Mouse (Mus musculus): ENCODE measurements around the gene Gopc.
"Not testable (repeated sequence)": the region's sequence is repeated elsewhere in the genome, so short reads cannot be mapped to it uniquely, and the experiment has no call there.

Gopc gene

DNA sequence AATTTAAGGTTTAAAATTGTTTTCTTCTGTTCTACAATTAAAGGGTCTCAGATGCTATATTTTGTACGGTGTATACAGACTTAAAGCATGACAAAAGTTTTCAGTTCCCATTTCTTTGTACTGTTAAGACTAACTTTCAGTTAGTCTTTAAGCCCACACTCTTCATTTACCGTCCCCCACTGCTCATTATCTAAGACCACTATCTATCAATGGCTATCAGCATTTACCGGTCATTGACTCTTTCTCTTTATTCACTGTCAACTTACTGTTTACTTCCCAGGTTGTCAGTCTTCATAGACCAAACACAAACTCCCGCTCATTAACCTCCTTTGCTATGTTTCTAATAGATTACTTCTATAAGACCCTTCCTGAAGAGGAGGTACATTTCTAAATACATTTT lies 5.3 kb upstream of the Gopc start:
- no peak for DNase-seq (ENCODE audit: low read depth, low spot score)

GRCm38 (mm10) chr10:52384823-52385610 lies 3.1 kb upstream of the Gopc start:
- no peak for DNase-seq (ENCODE audit: low read depth, low spot score)

DNA sequence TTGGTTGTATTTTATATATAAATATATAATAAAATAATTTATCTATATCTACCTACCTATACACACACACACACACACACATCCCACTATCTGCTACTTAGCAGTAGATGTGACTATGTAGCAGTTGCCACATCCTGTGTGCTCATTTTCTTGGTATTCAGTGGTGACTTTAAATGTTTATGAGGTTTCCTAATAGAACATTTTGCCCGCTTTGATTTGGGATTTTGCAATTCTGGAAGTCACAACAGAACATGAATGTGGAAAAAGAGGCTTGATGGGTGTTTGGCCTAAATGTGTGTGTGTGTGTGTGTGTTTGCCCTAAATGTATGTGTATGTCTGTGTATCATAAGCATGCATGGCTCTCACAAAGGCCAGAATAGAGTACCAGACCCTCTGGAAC lies 1.6 kb upstream of the Gopc start:
- no peak for DNase-seq (ENCODE audit: low read depth, low spot score)

GRCm38 (mm10) chr10:52383022-52383421 lies 1.1 kb upstream of the Gopc start:
- DNase-seq (ENCODE audit: low read depth, low spot score): no peak

GRCm38 (mm10) chr10:52381321-52381801 lies 563 bp downstream of the Gopc start:
- no peak for DNase-seq (ENCODE audit: low read depth, low spot score)

GRCm38 (mm10) chr10:52377813-52378212 lies 4.1 kb downstream of the Gopc start:
- no peak for DNase-seq (ENCODE audit: low read depth, low spot score)

DNA sequence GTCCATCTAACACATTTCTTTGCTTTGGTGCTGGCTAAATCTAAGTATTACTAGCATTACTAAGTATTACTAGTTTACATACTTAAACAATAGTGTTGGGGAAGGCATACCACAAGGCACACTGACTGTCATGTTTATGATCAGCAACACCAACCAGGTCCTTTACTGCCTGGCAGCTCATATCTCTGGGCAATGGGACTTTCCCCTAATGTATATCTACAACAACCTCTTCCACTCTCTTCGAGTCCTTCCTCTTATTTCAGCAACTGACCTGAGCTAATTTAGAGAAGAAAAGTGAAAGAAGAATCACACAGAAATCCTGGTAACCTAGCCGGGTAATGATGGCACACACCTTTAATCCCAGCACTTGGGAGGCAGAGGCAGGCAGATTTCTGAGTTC lies 5.5 kb downstream of the Gopc start:
- DNase-seq (ENCODE audit: low read depth, low spot score): no peak

- no peak for DNase-seq (ENCODE audit: low read depth, low spot score)
These were observed 7.3 kb downstream of the Gopc start for GRCm38 (mm10) chr10:52374651-52375050.

DNA sequence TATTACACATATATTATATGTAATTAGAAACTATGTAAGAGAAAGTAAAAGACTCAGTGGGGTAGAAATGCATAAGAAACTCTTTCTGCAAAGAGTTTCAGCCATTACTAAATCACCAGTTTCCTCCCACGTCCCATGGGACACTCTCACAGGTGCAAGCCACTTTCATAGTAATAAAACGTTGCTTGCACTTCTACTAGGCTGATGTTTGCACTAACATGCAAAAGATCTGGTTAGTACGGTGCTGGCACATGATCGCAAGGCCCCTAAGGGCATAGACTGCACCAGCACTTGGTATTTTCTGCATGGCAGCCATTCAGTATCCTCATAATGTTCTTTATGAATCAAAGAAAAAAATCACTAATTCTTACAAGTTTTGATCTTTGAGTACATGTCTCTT lies 8.1 kb downstream of the Gopc start:
- no peak for DNase-seq (ENCODE audit: low read depth, low spot score)

DNA sequence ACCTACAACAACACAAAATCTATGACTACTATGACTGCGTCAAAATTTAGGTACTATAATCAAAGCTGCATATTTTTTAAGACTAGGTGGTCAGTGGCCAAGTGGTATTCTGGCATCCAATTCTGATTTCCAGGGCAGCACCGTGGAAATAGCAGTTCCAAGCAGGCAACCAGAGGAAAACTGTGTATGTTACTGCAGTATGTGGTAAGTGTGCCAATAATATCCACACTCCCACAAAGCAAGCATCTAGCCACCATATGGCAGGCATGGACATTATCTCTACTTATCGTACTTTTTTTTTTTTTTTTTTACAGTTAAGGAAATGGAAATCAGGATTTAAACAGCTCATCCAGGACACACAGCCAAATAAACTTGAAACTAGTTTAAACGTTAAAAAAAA lies 13.5 kb downstream of the Gopc start:
- DNase-seq (ENCODE audit: low read depth, low spot score): peak; percentile 51

DNA sequence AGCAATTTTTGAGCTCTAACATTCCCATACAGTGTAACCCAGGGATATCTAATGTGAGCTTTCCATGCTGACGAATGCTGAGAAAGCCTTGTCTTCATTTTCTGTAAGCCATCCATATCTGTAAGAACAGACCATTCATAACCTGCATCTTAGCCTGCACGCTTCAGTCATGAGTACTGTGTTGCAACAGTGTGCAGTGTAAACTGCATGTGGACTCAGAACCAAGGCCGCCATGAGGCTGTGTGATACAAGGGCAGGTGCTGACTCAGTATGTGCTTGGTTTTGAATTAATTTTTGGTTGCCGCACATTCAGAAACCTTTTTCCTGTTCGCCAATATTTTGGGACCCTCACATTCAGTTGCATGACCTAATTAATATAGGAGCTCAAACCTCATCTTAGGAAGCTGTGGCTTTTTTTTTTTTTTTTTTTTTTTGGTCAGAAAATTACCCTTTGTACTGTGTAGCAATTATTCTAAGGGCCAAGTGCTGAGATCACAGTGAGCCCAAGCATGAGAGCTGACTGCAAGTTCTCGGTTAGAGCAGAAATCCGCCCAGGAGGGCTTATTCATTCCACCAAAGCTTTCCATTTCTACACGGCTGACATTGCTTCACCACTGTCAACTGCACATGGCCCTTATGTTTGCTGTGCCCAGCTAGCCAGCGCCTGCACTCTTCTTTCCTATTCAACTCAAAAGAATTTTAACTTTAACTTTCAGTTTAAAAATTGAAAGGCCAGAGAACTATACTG lies 20.9 kb downstream of the Gopc start:
- no peak for DNase-seq (ENCODE audit: low read depth, low spot score)

DNA sequence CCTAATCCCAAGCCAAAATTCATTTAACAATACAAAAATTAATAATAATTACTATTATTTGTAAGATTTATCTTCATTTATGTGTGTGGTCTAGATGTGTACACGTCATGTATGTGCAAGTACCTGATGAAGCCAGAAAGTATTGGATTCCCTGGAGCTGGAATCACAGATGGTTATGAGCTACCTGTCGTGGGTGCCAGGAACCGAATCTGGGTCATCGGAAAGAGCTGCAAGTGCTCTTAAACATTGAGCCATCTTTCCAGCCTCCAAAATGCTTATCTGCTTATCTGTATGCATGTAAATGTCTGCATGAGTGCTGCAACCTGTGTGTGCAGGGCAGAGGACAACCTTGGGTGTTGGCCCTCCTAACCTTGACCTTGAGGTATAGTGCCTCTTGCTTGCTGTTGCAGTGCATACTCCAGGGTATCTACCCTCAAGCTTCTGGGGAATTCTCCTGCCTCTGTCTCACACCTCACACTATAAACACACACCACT lies 21.6 kb downstream of the Gopc start:
- DNase-seq (ENCODE audit: low read depth, low spot score): no peak

GRCm38 (mm10) chr10:52358467-52358866 lies 23.5 kb downstream of the Gopc start, which contains the start of gene Gm26741:
TSS of gene Gm26741 (plus strand) at chr10:52358767.
- no peak for DNase-seq (ENCODE audit: low read depth, low spot score)

DNA sequence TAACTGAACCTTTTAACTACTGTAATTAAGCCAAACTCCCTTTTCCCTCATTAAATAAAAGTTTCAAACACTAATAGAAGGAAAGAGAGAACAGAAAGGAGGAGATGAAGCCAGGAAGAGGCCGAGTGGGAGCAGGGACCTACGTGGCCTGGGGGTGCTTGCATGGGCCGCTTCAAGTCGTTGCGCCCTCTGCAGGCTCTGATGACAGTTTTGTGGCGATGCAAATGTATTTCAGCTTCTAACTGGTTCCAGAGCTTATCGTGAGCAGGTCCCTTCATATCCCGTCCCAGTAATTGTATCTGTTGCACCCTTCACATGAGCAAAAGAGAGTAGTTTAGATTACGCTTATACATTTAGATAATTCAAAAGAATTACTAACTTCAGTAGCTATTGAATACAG lies 28.7 kb downstream of the Gopc start:
- no peak for DNase-seq (ENCODE audit: low read depth, low spot score)

- not testable (repeated sequence) for DNase-seq (ENCODE audit: low read depth, low spot score)
These were observed 38.6 kb downstream of the Gopc start for GRCm38 (mm10) chr10:52343324-52343723.

DNA sequence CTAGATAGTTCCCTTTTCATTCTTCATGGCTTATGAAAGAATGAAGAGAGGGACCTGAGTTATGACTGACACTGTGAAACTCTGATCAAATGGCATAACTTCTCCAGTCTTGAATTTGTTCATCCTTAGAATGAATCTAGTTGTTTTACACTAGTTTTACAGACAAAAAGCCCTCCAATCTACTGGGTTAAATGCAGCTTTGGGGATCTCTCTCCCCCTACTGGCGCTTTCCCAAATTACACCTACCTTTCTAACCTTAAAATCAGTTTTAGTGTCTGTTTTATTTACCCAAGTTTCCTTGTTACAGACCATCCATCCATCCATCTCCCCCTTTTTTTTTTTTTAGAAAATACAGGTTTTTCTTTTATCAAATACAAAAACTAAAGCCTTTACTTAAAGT lies 50.9 kb downstream of the Gopc start:
- DNase-seq (ENCODE audit: low read depth, low spot score): peak; percentile 26

DNA sequence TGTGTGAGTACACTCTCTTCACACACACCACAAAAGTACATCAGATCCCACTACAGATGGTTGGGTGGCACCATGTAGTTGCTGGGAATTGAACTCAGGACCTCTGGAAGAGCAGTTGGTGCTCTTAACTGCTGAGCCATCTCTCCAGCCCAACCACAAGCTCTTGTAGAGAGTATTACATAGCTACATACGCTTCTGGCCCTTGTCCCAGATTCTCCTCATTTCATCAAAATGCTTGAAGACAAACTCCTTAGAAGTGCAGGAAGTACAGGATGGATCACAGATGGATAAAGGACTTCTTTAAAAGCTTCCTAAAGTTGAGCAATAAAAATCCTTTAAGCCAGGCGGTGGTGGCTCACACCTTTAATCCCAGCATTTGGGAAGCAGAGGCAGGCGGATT lies 60.0 kb downstream of the Gopc start:
- DNase-seq (ENCODE audit: low read depth, low spot score): no peak

DNA sequence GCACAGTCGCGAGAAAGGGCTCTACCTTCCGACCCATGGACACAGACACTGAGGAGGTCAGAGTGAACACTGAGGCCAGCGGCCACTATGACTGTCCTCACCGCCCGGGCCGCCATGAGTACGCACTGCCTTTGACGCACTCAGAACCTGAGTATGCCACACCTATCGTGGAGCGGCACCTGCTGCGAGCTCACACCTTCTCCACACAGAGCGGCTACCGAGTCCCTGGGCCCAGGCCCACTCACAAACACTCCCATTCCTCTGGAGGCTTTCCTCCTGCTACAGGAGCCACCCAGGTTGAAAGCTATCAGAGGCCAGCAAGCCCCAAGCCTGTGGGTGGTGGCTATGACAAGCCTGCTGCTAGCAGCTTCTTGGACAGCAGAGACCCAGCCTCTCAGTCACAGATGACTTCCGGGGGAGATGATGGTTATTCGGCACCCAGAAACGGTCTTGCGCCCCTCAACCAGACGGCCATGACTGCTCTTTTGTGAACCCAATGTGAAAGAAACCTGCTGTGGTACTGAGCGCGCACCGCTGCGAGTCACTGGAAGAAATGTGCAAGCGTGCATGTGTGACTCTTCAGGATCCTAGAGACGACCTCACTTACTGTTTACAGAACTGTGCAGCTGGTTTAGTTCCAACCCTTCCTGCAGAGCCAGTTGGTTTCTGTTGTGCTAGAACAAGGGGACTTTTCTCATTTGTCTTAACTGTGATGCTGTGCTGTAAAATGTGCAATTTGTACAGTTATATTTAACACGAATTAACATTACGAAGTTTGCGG lies 62.2 kb downstream of the Gopc start:
- DNase-seq (ENCODE audit: low read depth, low spot score): no peak

- no peak for DNase-seq (ENCODE audit: low read depth, low spot score)
These were observed 72.7 kb downstream of the Gopc start for GRCm38 (mm10) chr10:52309196-52309595.

GRCm38 (mm10) chr10:52304574-52304973 lies 77.3 kb downstream of the Gopc start:
- no peak for DNase-seq (ENCODE audit: low read depth, low spot score)

- no peak for DNase-seq (ENCODE audit: low read depth, low spot score)
These were observed 79.7 kb downstream of the Gopc start for GRCm38 (mm10) chr10:52302271-52302670.

- DNase-seq (ENCODE audit: low read depth, low spot score): no peak
These were observed 80.2 kb downstream of the Gopc start for GRCm38 (mm10) chr10:52301766-52302165.
